Mouse (Mus musculus) neutrophil, adult 59 days (primary cell): ENCODE data around the gene Tectb. TPM values are rescaled to one million over a fixed set of nuclear protein-coding genes. Genes with fewer than 3 reads are reported as not detected.

Source experiments
- total RNA-seq, 2 experiments: library from RNA; stranded (reverse); gene quantifications; 1 replicate in 1 of 2; 2 replicates in 1 of 2; pipeline ENCODE4 v1.2.4; 2023

Gene Tectb
- total RNA-seq, result not detected

DNA sequence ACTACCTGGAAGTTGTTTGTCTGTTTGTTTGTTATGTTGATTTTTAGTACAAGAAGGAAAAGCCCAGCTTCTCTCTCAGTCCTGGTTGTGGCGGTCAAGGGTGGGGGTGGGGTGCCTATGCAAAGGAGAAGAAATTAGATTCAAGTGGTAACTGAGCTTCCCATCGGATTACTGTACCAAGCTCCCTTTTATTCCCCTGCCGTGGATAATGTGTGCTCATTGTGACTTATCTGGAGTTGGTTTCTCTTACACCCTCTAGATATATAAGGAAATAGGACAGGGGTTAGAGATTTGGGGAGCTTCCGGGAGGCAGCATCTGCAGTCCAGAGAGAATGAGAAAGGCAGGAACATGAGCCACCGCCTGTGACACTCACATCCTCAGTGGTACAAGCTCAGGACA is at the start of gene Tectb:
Gene Tectb, plus strand, starts transcription at position 301 of the 400 bp plus-strand sequence.

DNA sequence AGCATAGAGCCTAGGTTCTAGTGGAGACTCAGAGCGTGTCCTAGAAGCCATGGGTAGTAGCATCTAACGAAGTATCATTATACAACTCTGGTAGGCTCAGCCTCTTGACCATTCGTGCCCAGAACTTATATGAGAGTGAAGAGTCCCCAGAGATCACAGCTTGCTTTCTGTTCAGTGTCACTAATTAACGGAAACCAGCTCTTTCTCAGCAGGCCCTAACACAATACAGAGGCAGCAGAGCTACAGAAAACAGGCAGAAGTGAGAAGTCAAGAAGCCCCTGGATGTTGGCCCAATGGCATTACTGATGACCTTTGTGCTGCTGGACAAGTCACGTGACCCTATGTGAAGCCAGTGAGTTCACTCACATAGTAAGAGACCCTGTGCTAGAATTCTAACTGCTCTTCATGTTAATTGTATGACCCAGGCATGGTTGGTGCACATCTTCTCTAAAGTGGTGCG is 60.7 kb downstream of the Tectb start, which contains the start of gene Gucy2g:
Gene Gucy2g, minus strand, starts transcription at position 51 of the 460 bp plus-strand sequence.

Other genes starting within 250 kb of the Tectb start
- 1 to 10 TPM; 3.8 to 4.6 TPM for gene Gpam, start 53.5 kb upstream of the Tectb start, total RNA-seq
- not detected for gene Gucy2g, start 60.5 kb downstream of the Tectb start, total RNA-seq
- 10 to 100 TPM; 43.8 to 56.7 TPM for gene Acsl5, start 71.2 kb downstream of the Tectb start, total RNA-seq
- gene Zdhhc6, start 135.3 kb downstream of the Tectb start, total RNA-seq, result 10 to 100 TPM; 23.2 to 23.7 TPM
- gene Vti1a, start 135.6 kb downstream of the Tectb start, total RNA-seq, result 10 to 100 TPM; 31.8 to 38.4 TPM